ENCODE assay signal across 8 mouse cellular contexts in genomic region chr3:108880544-108881507, GRCm38 (mm10). TPM values are rescaled to one million over a fixed set of nuclear protein-coding genes. Genes with fewer than 3 reads are reported as not detected.
DNase-seq lines count a peak whose midpoint lies in the region; ATAC-seq lines count a peak whose summit lies in the region.

No protein-coding gene starts in this region.

- no peaks in the 10 kb centered on the region for H3K9me3 ChIP-seq in hindbrain, embryonic 13.5 days

- peaks cover 28% of the 10 kb centered on the region for H3K4me1 ChIP-seq in hindbrain, embryonic 13.5 days (replicated peaks)

- H3K27me3 ChIP-seq in hindbrain, embryonic 13.5 days: no peaks in the 10 kb centered on the region

- DNase-seq in layer of hippocampus, adult 11-12 months (ENCODE audit: low spot score): peak; percentile 39
- no peak for DNase-seq in layer of hippocampus, postnatal 14 days (ENCODE audit: low spot score in 2 of 2)
- DNase-seq in adrenal gland, postnatal 10 days: peak; percentile 61
- DNase-seq in lung, adult 18-20 months: peak; percentile 28 to 63
- DNase-seq in right cerebral cortex, adult 2 months (ENCODE audit: low spot score in 2 of 2): peak; percentile 42 to 48
- no peak for DNase-seq in cerebellum, adult 18-20 months

- H3K4me3 ChIP-seq in hindbrain, embryonic 13.5 days: no peak overlapping the region

- H3K4me2 ChIP-seq in hindbrain, embryonic 13.5 days: peak overlapping the region; percentile 15; the same call in 1 of the 2 replicates

- H3K27ac ChIP-seq in hindbrain, embryonic 13.5 days: no peak overlapping the region

- H3K36me3 ChIP-seq in hindbrain, embryonic 13.5 days: no peaks in the 10 kb centered on the region

- 52% methylated on average over 28 of the region's 28 CpGs for WGBS in hindbrain, embryonic 13.5 days

- no peak overlapping the region for H3K9ac ChIP-seq in hindbrain, embryonic 13.5 days

- no peak for ATAC-seq in hindbrain, embryonic 13.5 days (ENCODE audit: low FRiP score)
- no peak for ATAC-seq in erythroid progenitor cell, adult 5-6 weeks (replicated peaks; ENCODE audit: low FRiP score, poor library complexity, severe bottlenecking)

RNA-seq across cellular contexts. Expression of gene Fndc7, which starts 9.0 kb away (rescaled TPM):
- under 1 TPM in 1 of 2 experiments, not detected in 1; 0.12 TPM for total RNA-seq in layer of hippocampus, postnatal 14 days (2021)
- 1 to 10 TPM in 1 of 2 experiments, under 1 TPM in 1; 0.39 to 1.4 TPM for total RNA-seq in adrenal gland, postnatal 10 days (2021)
- 0.09 TPM in 1 of 2 replicates, not detected in the other for polyA plus RNA-seq in hindbrain, embryonic 13.5 days (2015; fragmentation: Nextera tagmentation; extraction: Ambion mirVana)
- not detected in 2 replicates for total RNA-seq in erythroid progenitor cell, adult 5-6 weeks (2015; ENCODE audit: low replicate concordance)
- total RNA-seq in erythroid progenitor cell, adult 5-6 weeks (2017; ENCODE audit: low replicate concordance): not detected in 2 replicates

RNA-seq across cellular contexts. Expression of gene Prpf38b, which starts 30.7 kb away (rescaled TPM):
- 10 to 100 TPM; 46.4 to 52.6 TPM for total RNA-seq in layer of hippocampus, postnatal 14 days (2021)
- 10 to 100 TPM; 52.8 to 65.7 TPM for total RNA-seq in adrenal gland, postnatal 10 days (2021)
- polyA plus RNA-seq in hindbrain, embryonic 13.5 days (2015; fragmentation: Nextera tagmentation; extraction: Ambion mirVana): 67.6 and 70.4 TPM in 2 replicates
- total RNA-seq in erythroid progenitor cell, adult 5-6 weeks (2015; ENCODE audit: low replicate concordance): 106 and 128 TPM in 2 replicates
- total RNA-seq in erythroid progenitor cell, adult 5-6 weeks (2017; ENCODE audit: low replicate concordance): 197 and 285 TPM in 2 replicates

RNA-seq across cellular contexts. Expression of gene Stxbp3, which starts 40.5 kb away (rescaled TPM):
- 10 to 100 TPM; 26.7 to 33.5 TPM for total RNA-seq in layer of hippocampus, postnatal 14 days (2021)
- total RNA-seq in adrenal gland, postnatal 10 days (2021): 10 to 100 TPM; 40.2 to 46.6 TPM
- polyA plus RNA-seq in hindbrain, embryonic 13.5 days (2015; fragmentation: Nextera tagmentation; extraction: Ambion mirVana): 15.5 and 16.7 TPM in 2 replicates
- total RNA-seq in erythroid progenitor cell, adult 5-6 weeks (2015; ENCODE audit: low replicate concordance): 32.8 and 49.9 TPM in 2 replicates
- 33.5 and 51.2 TPM in 2 replicates for total RNA-seq in erythroid progenitor cell, adult 5-6 weeks (2017; ENCODE audit: low replicate concordance)

RNA-seq across cellular contexts. Expression of gene Henmt1, which starts 58.8 kb away (rescaled TPM):
- 1 to 10 TPM; 2.0 to 2.2 TPM for total RNA-seq in layer of hippocampus, postnatal 14 days (2021)
- total RNA-seq in adrenal gland, postnatal 10 days (2021): not detected
- 1.4 and 2.4 TPM in 2 replicates for polyA plus RNA-seq in hindbrain, embryonic 13.5 days (2015; fragmentation: Nextera tagmentation; extraction: Ambion mirVana)
- not detected in 2 replicates for total RNA-seq in erythroid progenitor cell, adult 5-6 weeks (2015; ENCODE audit: low replicate concordance)
- not detected in 2 replicates for total RNA-seq in erythroid progenitor cell, adult 5-6 weeks (2017; ENCODE audit: low replicate concordance)

RNA-seq across cellular contexts. Expression of gene Gm9857, which starts 59.4 kb away (rescaled TPM):
- not detected for total RNA-seq in layer of hippocampus, postnatal 14 days (2021)
- not detected for total RNA-seq in adrenal gland, postnatal 10 days (2021)
- polyA plus RNA-seq in hindbrain, embryonic 13.5 days (2015; fragmentation: Nextera tagmentation; extraction: Ambion mirVana): not detected in 2 replicates
- not detected in 2 replicates for total RNA-seq in erythroid progenitor cell, adult 5-6 weeks (2015; ENCODE audit: low replicate concordance)
- total RNA-seq in erythroid progenitor cell, adult 5-6 weeks (2017; ENCODE audit: low replicate concordance): not detected in 2 replicates

Comparison
In these comparisons a context has a peak if more than half of its experiments do, and no peak if none do; other contexts are left out.
1. DNase-seq: peak in layer of hippocampus, adult 11-12 months (single experiment), adrenal gland, postnatal 10 days (single experiment), lung, adult 18-20 months (2 of 2) and right cerebral cortex, adult 2 months (2 of 2); none in layer of hippocampus, postnatal 14 days (0 of 2) and cerebellum, adult 18-20 months (0 of 2).